Comparison of ENCODE assay signal across 9 mouse cellular contexts in the genomic region with DNA sequence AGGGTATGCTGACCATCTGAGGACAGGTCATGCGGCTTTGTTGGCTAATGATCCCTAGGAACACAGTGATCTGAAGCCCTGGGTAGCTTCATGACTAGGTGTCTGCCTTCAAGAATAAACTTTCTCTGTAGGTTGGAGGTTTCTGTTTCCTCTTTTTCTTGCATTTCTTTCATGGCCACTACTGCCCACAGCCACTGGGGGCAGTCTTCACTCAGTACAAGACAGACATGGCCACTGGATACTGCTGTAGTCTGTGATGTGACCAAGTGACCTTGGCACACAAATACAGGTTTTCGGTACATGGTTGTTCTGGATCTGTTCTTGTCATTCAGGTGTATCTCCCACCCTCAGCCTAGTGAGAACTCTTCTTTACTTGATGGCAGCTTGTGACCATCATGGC. TPM values are rescaled to one million over a fixed set of nuclear protein-coding genes. Genes with fewer than 3 reads are reported as not detected.
DNase-seq lines count a peak whose midpoint lies in the region; ATAC-seq and TF ChIP-seq lines count a peak whose summit lies in the region.
"Had no signal": no experiment of that assay in that cellular context is flagged by ENCODE, and none has a peak within 500 bp of the region (broad histone marks: within the 10 kb centered on the region; RNA-seq: fewer than 3 reads in every experiment).

No protein-coding gene starts in this region.

- H3K4me2 ChIP-seq in hindbrain, embryonic 11.5 days (replicated peaks; ENCODE audit: low read depth, low read length) = no peak overlapping the region
- no peak overlapping the region for H3K4me2 ChIP-seq in hindbrain, embryonic 14.5 days (replicated peaks)
- H3K4me2 ChIP-seq: limb, embryonic 13.5 days had no signal

- no peaks in the 10 kb centered on the region for H3K4me1 ChIP-seq in hindbrain, embryonic 11.5 days (replicated peaks; ENCODE audit: control insufficient read depth, insufficient read depth, low read length)
- no peaks in the 10 kb centered on the region for H3K4me1 ChIP-seq in hindbrain, embryonic 14.5 days (replicated peaks; ENCODE audit: control insufficient read depth, insufficient read depth, low read length)
- H3K4me1 ChIP-seq in bone marrow macrophage, adult 2 months (ENCODE audit: control insufficient read depth, insufficient read depth, low read length) = peaks cover 15% of the 10 kb centered on the region
- H3K4me1 ChIP-seq: limb, embryonic 13.5 days had no signal

- no peak overlapping the region for H3K9ac ChIP-seq in hindbrain, embryonic 11.5 days (ENCODE audit: low read depth, low read length)
- no peak overlapping the region for H3K9ac ChIP-seq in hindbrain, embryonic 14.5 days
- H3K9ac ChIP-seq: limb, embryonic 13.5 days had no signal

- H3K4me3 ChIP-seq in hindbrain, embryonic 11.5 days (ENCODE audit: low read depth, low read length) = no peak overlapping the region
- H3K4me3 ChIP-seq in hindbrain, embryonic 14.5 days (replicated peaks; ENCODE audit: low read length) = no peak overlapping the region
- no peak overlapping the region for H3K4me3 ChIP-seq in bone marrow macrophage, adult 2 months (ENCODE audit: insufficient read depth, low read length)
- H3K4me3 ChIP-seq: limb, embryonic 13.5 days had no signal

- no peak for TF ChIP-seq POLR2A in bone marrow macrophage, adult 2 months (IDR thresholded peaks at IDR 0.05; ENCODE audit: borderline replicate concordance, low read depth, low read length)

- TF ChIP-seq CTCF in bone marrow macrophage, adult 2 months (IDR thresholded peaks at IDR 0.05; ENCODE audit: low read depth, low read length) = peak; percentile 55

- peak; percentile 46 for DNase-seq in hindbrain, embryonic 11.5 days (ENCODE audit: low spot score)
- no peak for DNase-seq in hindbrain, embryonic 14.5 days (ENCODE audit: low spot score)
- peak; percentile 60 for DNase-seq in CD4-positive, CD25-positive, alpha-beta regulatory T cell, adult 2 months (ENCODE audit: low read depth, low spot score)
- DNase-seq in yolk sac, embryonic 10.5 days (ENCODE audit: low spot score) = no peak
- no peak for DNase-seq in ovary, postnatal 10 days (ENCODE audit: low spot score)

- H3K27ac ChIP-seq in hindbrain, embryonic 11.5 days (ENCODE audit: low read depth, low read length) = no peak overlapping the region
- H3K27ac ChIP-seq in hindbrain, embryonic 14.5 days = no peak overlapping the region
- H3K27ac ChIP-seq in bone marrow macrophage, adult 2 months (ENCODE audit: insufficient read depth, low read depth, low read length) = no peak overlapping the region
- H3K27ac ChIP-seq: limb, embryonic 13.5 days had no signal

- no peak for ATAC-seq in hindbrain, embryonic 11.5 days (ENCODE audit: low FRiP score)
- no peak for ATAC-seq in hindbrain, embryonic 14.5 days (ENCODE audit: low FRiP score)
- ATAC-seq in erythroblast, adult 5-6 weeks (replicated peaks; ENCODE audit: low FRiP score, poor library complexity, severe bottlenecking) = peak; percentile 86
- peak; percentile 97 for ATAC-seq in megakaryocyte progenitor cell, adult 5-6 weeks (replicated peaks; ENCODE audit: poor library complexity)

- no peaks in the 10 kb centered on the region for H3K27me3 ChIP-seq in hindbrain, embryonic 11.5 days (ENCODE audit: control insufficient read depth, insufficient read depth, low read length)
- no peaks in the 10 kb centered on the region for H3K27me3 ChIP-seq in hindbrain, embryonic 14.5 days (ENCODE audit: control insufficient read depth, insufficient read depth, low read length)
- H3K27me3 ChIP-seq: limb, embryonic 13.5 days had no signal

- no peaks in the 10 kb centered on the region for H3K9me3 ChIP-seq in hindbrain, embryonic 11.5 days (ENCODE audit: control insufficient read depth, low read length)
- H3K9me3 ChIP-seq in hindbrain, embryonic 14.5 days (ENCODE audit: control insufficient read depth, low read length) = no peaks in the 10 kb centered on the region
- H3K9me3 ChIP-seq: limb, embryonic 13.5 days had no signal

- WGBS in hindbrain, embryonic 11.5 days = 92% methylated on average over 2 of the region's 2 CpGs
- WGBS in hindbrain, embryonic 14.5 days = 97% methylated on average over 2 of the region's 2 CpGs

- peaks cover 23% of the 10 kb centered on the region; the same call in 1 of the 2 replicates for H3K36me3 ChIP-seq in hindbrain, embryonic 11.5 days (ENCODE audit: control insufficient read depth, insufficient read depth, low read length)
- peaks cover 63% of the 10 kb centered on the region for H3K36me3 ChIP-seq in hindbrain, embryonic 14.5 days (replicated peaks; ENCODE audit: control insufficient read depth, insufficient read depth)

RNA-seq across cellular contexts. Expression of a gene that starts 24.2 kb away (rescaled TPM):
- 31.8 and 33.1 TPM in 2 replicates for polyA plus RNA-seq in hindbrain, embryonic 11.5 days (2014; fragmentation: Nextera tagmentation; extraction: Ambion mirVana)
- 31.2 and 33.4 TPM in 2 replicates for polyA plus RNA-seq in hindbrain, embryonic 14.5 days (2014; fragmentation: Nextera tagmentation; extraction: Ambion mirVana)
- polyA plus RNA-seq in bone marrow macrophage, adult 2 months (2012; ENCODE audit: insufficient read depth, insufficient read length, missing spikeins) = 16.9 and 23.9 TPM in 2 replicates
- total RNA-seq in erythroblast, adult 5-6 weeks (2015; ENCODE audit: low replicate concordance) = 2.5 and 10.9 TPM in 2 replicates
- 2.6 and 7.7 TPM in 2 replicates for total RNA-seq in erythroblast, adult 5-6 weeks (2017; ENCODE audit: low replicate concordance)
- 15.8 and 21.1 TPM in 2 replicates for total RNA-seq in megakaryocyte progenitor cell, adult 5-6 weeks (2015)
- total RNA-seq in megakaryocyte progenitor cell, adult 5-6 weeks (2017) = 7.6 and 10.6 TPM in 2 replicates

RNA-seq across cellular contexts. Expression of a gene that starts 36.5 kb away (rescaled TPM):
- not detected in 2 replicates for polyA plus RNA-seq in hindbrain, embryonic 11.5 days (2014; fragmentation: Nextera tagmentation; extraction: Ambion mirVana)
- polyA plus RNA-seq in hindbrain, embryonic 14.5 days (2014; fragmentation: Nextera tagmentation; extraction: Ambion mirVana) = 0.08 TPM in 1 of 2 replicates, not detected in the other
- polyA plus RNA-seq in bone marrow macrophage, adult 2 months (2012; ENCODE audit: insufficient read depth, insufficient read length, missing spikeins) = 8.7 and 9.8 TPM in 2 replicates
- total RNA-seq in erythroblast, adult 5-6 weeks (2015; ENCODE audit: low replicate concordance) = 1.0 and 1.5 TPM in 2 replicates
- 0.43 TPM in 1 of 2 replicates, not detected in the other for total RNA-seq in erythroblast, adult 5-6 weeks (2017; ENCODE audit: low replicate concordance)
- total RNA-seq in megakaryocyte progenitor cell, adult 5-6 weeks (2015) = 0.59 and 1.6 TPM in 2 replicates
- 1.1 and 1.2 TPM in 2 replicates for total RNA-seq in megakaryocyte progenitor cell, adult 5-6 weeks (2017)

RNA-seq across cellular contexts. Expression of a gene that starts 51.0 kb away (rescaled TPM):
- 364 and 390 TPM in 2 replicates for polyA plus RNA-seq in hindbrain, embryonic 11.5 days (2014; fragmentation: Nextera tagmentation; extraction: Ambion mirVana)
- 425 and 497 TPM in 2 replicates for polyA plus RNA-seq in hindbrain, embryonic 14.5 days (2014; fragmentation: Nextera tagmentation; extraction: Ambion mirVana)
- polyA plus RNA-seq in bone marrow macrophage, adult 2 months (2012; ENCODE audit: insufficient read depth, insufficient read length, missing spikeins) = 222 and 238 TPM in 2 replicates
- total RNA-seq in erythroblast, adult 5-6 weeks (2015; ENCODE audit: low replicate concordance) = 69.9 and 81.5 TPM in 2 replicates
- total RNA-seq in erythroblast, adult 5-6 weeks (2017; ENCODE audit: low replicate concordance) = 31.2 and 92.7 TPM in 2 replicates
- total RNA-seq in megakaryocyte progenitor cell, adult 5-6 weeks (2015) = 245 and 275 TPM in 2 replicates
- 222 and 254 TPM in 2 replicates for total RNA-seq in megakaryocyte progenitor cell, adult 5-6 weeks (2017)

Comparison
In these comparisons a context has a peak if more than half of its experiments do, and no peak if none do; other contexts are left out.
1. DNase-seq: peak in hindbrain, embryonic 11.5 days (single experiment) and CD4-positive, CD25-positive, alpha-beta regulatory T cell, adult 2 months (single experiment); none in hindbrain, embryonic 14.5 days (single experiment), yolk sac, embryonic 10.5 days (single experiment) and ovary, postnatal 10 days (single experiment).
2. ATAC-seq: peak in erythroblast, adult 5-6 weeks (single experiment) and megakaryocyte progenitor cell, adult 5-6 weeks (single experiment); none in hindbrain, embryonic 11.5 days (single experiment) and hindbrain, embryonic 14.5 days (single experiment).